Mouse (Mus musculus) CD4-positive, CD25-positive, alpha-beta regulatory T cell, adult 2 months (primary cell): Measurements from ENCODE around the gene D16Ertd472e.
"Not testable (repeated sequence)": the region's sequence is repeated elsewhere in the genome, so short reads cannot be mapped to it uniquely, and the experiment has no call there.

Experiments used
- DNase-seq: peaks from one replicate; pipeline ENCODE4 v3.0.0-alpha.2; 2012; ENCODE audit warnings: low read depth, low spot score

D16Ertd472e gene

GRCm38 (mm10) chr16:78573016-78573415 lies 3.5 kb downstream of the D16Ertd472e start:
- DNase-seq, result no peak

GRCm38 (mm10) chr16:78564110-78564821 lies 12.2 kb downstream of the D16Ertd472e start:
- peak; percentile 56 for DNase-seq

GRCm38 (mm10) chr16:78563093-78563971 lies 13.2 kb downstream of the D16Ertd472e start:
- peak; percentile 71 for DNase-seq

GRCm38 (mm10) chr16:78560627-78561026 lies 15.9 kb downstream of the D16Ertd472e start:
- no peak for DNase-seq

GRCm38 (mm10) chr16:78560063-78560462 lies 16.4 kb downstream of the D16Ertd472e start:
- DNase-seq, result peak; percentile 83

GRCm38 (mm10) chr16:78557573-78557972 lies 18.9 kb downstream of the D16Ertd472e start:
- DNase-seq, result peak; percentile 73

- DNase-seq, result no peak
Measured at GRCm38 (mm10) chr16:78554911-78555648, 21.4 kb downstream of the D16Ertd472e start.

- peak; percentile 50 for DNase-seq
Measured at GRCm38 (mm10) chr16:78547367-78547766, 29.1 kb downstream of the D16Ertd472e start.

- DNase-seq, result peak; percentile 70
Measured at GRCm38 (mm10) chr16:78546529-78546928, 30.0 kb downstream of the D16Ertd472e start.

- DNase-seq, result peak; percentile 86
Measured at GRCm38 (mm10) chr16:78540376-78541246, 35.9 kb downstream of the D16Ertd472e start.

- peak; percentile 46 for DNase-seq
Measured at GRCm38 (mm10) chr16:78537798-78538422, 38.6 kb downstream of the D16Ertd472e start.

- DNase-seq, result peak; percentile 42
Measured at GRCm38 (mm10) chr16:78537322-78537721, 39.2 kb downstream of the D16Ertd472e start.

- DNase-seq, result no peak
Measured at GRCm38 (mm10) chr16:78534468-78534867, 42.0 kb downstream of the D16Ertd472e start.

GRCm38 (mm10) chr16:78531957-78532605 lies 44.4 kb downstream of the D16Ertd472e start:
- DNase-seq, result peak; percentile 60

GRCm38 (mm10) chr16:78522974-78523373 lies 53.5 kb downstream of the D16Ertd472e start:
- no peak for DNase-seq

GRCm38 (mm10) chr16:78518697-78519096 lies 57.8 kb downstream of the D16Ertd472e start:
- DNase-seq, result no peak

GRCm38 (mm10) chr16:78517171-78517570 lies 59.3 kb downstream of the D16Ertd472e start:
- DNase-seq, result no peak

- no peak for DNase-seq
Measured at GRCm38 (mm10) chr16:78511526-78511925, 65.0 kb downstream of the D16Ertd472e start.

GRCm38 (mm10) chr16:78502492-78502891 lies 74.0 kb downstream of the D16Ertd472e start:
- DNase-seq, result no peak

- not testable (repeated sequence) for DNase-seq
Measured at GRCm38 (mm10) chr16:78492696-78493095, 83.8 kb downstream of the D16Ertd472e start.
